Mouse (Mus musculus) liver, embryonic 15.5 days (tissue): Measurements from ENCODE around the gene Irgq. TPM values are rescaled to one million over a fixed set of nuclear protein-coding genes. Genes with fewer than 3 reads are reported as not detected.
"Not testable (repeated sequence)": the region's sequence is repeated elsewhere in the genome, so short reads cannot be mapped to it uniquely, and the experiment has no call there.

ENCODE experiments used
- ATAC-seq: fragments of 200-750 bp; cut with Nextera tagmentation; 2 replicates; pipeline ENCODE4 v1.8.0; 2017; ENCODE audit warnings: moderate number of reproducible peaks, mild to moderate bottlenecking, moderate library complexity; ENCODE audit not compliant: insufficient read depth
- H3K27ac ChIP-seq: fragments of 300-500 bp; sonication (generic); replicated peaks from 2 replicates; pipeline ENCODE4 v1.5.1; 2015; ENCODE audit warnings: mild to moderate bottlenecking, inconsistent platforms
- H3K27me3 ChIP-seq: fragments of 300-500 bp; sonication (generic); 2 replicates; pipeline ENCODE4 v1.6.1; 2015; ENCODE audit warnings: mild to moderate bottlenecking, inconsistent platforms
- H3K36me3 ChIP-seq: fragments of 300-500 bp; sonication (generic); replicated peaks from 2 replicates; pipeline ENCODE4 v1.6.1; 2015; ENCODE audit warnings: moderate library complexity, mild to moderate bottlenecking, inconsistent platforms
- H3K4me1 ChIP-seq: fragments of 300-500 bp; sonication (generic); replicated peaks from 2 replicates; pipeline ENCODE4 v1.6.1; 2015; ENCODE audit warnings: inconsistent platforms
- H3K4me2 ChIP-seq: fragments of 300-500 bp; sonication (generic); 2 replicates; pipeline ENCODE4 v1.6.1; 2015; ENCODE audit warnings: moderate library complexity, mild to moderate bottlenecking, inconsistent platforms
- H3K4me3 ChIP-seq: fragments of 300-500 bp; sonication (generic); replicated peaks from 2 replicates; pipeline ENCODE4 v1.5.1; 2015; ENCODE audit warnings: mild to moderate bottlenecking, inconsistent platforms
- H3K9ac ChIP-seq: fragments of 300-500 bp; sonication (generic); 2 replicates; pipeline ENCODE4 v1.6.1; 2015; ENCODE audit warnings: moderate library complexity, mild to moderate bottlenecking, inconsistent platforms
- H3K9me3 ChIP-seq: fragments of 300-500 bp; sonication (generic); replicated peaks from 2 replicates; pipeline ENCODE4 v1.6.1; 2016; ENCODE audit warnings: inconsistent platforms
- WGBS: fragments of 180-500 bp; shearing (Covaris S2); methylation state at CpG from one replicate; pipeline ENCODE4 v1.1.7; 2015; ENCODE audit warnings: mixed read lengths; ENCODE audit not compliant: insufficient replicate concordance; 5-methylcytosine and 5-hydroxymethylcytosine counted together
- polyA plus RNA-seq: library from polyadenylated mRNA; unstranded; fragments of >200 nt; fragmentation: Nextera tagmentation; extraction: Ambion mirVana; gene quantifications from 2 replicates; pipeline ENCODE4 v1.2.1, GENCODE M21; 2015

Irgq gene
- polyA plus RNA-seq, 1 experiment from 2014 or later: 1.6 TPM

GRCm38 (mm10) chr7:24517077-24517476 is 13.4 kb upstream of the Irgq start:
- ATAC-seq: no peak
- H3K9ac ChIP-seq: no peak overlapping the region
- H3K36me3 ChIP-seq: no peaks in the 10 kb centered on the region
- H3K4me2 ChIP-seq: no peak overlapping the region
- H3K4me3 ChIP-seq: no peak overlapping the region
- no peaks in the 10 kb centered on the region for H3K27me3 ChIP-seq
- H3K4me1 ChIP-seq: no peaks in the 10 kb centered on the region
- WGBS: 54% methylated on average over 5 of the region's 5 CpGs
- H3K9me3 ChIP-seq: no peaks in the 10 kb centered on the region
- H3K27ac ChIP-seq: no peak overlapping the region

- Histone ChIP-seq H3K9ac (no peak overlapping the region), H3K36me3 (no peaks in the 10 kb centered on the region), H3K4me3 (no peak overlapping the region), H3K27me3 (no peaks in the 10 kb centered on the region), H3K27ac (no peak overlapping the region), H3K9me3 (no peaks in the 10 kb centered on the region), H3K4me1 (no peaks in the 10 kb centered on the region), H3K4me2 (no peak overlapping the region)
- WGBS: 74% methylated on average over 6 of the region's 6 CpGs
- ATAC-seq: no peak
Observed at GRCm38 (mm10) chr7:24517654-24518053, 12.8 kb upstream of the Irgq start.

DNA sequence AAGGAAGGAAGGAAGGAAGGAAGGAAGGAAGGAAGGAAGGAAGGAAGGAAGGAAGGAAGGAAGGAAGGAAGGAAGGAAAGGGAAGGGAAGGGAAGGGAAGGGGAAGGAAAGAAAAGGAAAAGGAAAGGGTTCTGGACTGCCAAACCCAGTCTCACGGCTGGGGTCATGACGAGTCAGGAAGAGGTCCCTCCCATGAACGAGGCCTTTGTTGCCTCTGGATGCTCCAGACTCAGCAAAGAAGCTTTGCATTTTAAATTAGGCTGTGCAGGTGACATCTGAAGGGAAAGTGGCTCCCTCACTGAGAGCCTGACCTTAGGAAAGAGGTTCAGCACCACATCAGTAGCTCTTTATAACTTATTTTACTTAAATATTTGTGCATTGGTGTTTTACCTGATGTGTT is 11.4 kb upstream of the Irgq start:
- Histone ChIP-seq H3K27me3 (no peaks in the 10 kb centered on the region), H3K4me2 (no peak overlapping the region), H3K27ac (no peak overlapping the region), H3K36me3 (no peaks in the 10 kb centered on the region), H3K9ac (no peak overlapping the region), H3K4me1 (no peaks in the 10 kb centered on the region), H3K9me3 (no peaks in the 10 kb centered on the region), H3K4me3 (no peak overlapping the region)
- WGBS: 50% methylated on average over 3 of the region's 3 CpGs
- ATAC-seq: no peak

GRCm38 (mm10) chr7:24520054-24520453 is 10.4 kb upstream of the Irgq start:
- not testable (repeated sequence) for H3K4me3 ChIP-seq, H3K27ac ChIP-seq, H3K27me3 ChIP-seq, H3K36me3 ChIP-seq, H3K9me3 ChIP-seq, ATAC-seq, H3K4me1 ChIP-seq, H3K9ac ChIP-seq, H3K4me2 ChIP-seq
- 75% methylated on average over 10 of the region's 10 CpGs for whole genome bisulfite sequencing

GRCm38 (mm10) chr7:24522805-24523204 is 7.7 kb upstream of the Irgq start:
- Histone ChIP-seq H3K9me3 (no peaks in the 10 kb centered on the region), H3K4me1 (no peaks in the 10 kb centered on the region), H3K36me3 (no peaks in the 10 kb centered on the region), H3K27me3 (no peaks in the 10 kb centered on the region), H3K4me2 (no peak overlapping the region), H3K27ac (no peak overlapping the region), H3K4me3 (no peak overlapping the region), H3K9ac (no peak overlapping the region)
- no peak for ATAC-seq
- WGBS: 43% methylated on average over 5 of the region's 5 CpGs

DNA sequence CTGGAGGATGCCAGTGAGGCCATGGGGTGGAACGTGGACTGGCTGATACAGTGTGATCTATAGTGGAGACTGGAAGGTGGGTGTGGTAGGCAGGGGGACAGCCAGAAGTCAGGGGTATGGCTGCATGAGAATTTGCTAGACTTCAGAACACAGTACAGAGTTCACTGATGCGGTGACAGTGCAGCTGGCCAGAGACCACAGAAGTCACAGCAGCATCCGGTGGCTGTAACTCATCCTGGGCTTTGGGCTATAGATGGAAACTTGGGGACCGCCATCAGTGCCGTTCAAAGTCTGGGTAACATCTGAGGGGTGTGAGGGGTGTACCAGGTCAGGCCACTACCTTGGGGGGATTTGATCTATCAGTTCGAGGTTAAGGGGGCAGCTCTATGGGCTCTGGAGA is 6.8 kb upstream of the Irgq start:
- Histone ChIP-seq H3K4me2 (no peak overlapping the region), H3K4me1 (no peaks in the 10 kb centered on the region)

DNA sequence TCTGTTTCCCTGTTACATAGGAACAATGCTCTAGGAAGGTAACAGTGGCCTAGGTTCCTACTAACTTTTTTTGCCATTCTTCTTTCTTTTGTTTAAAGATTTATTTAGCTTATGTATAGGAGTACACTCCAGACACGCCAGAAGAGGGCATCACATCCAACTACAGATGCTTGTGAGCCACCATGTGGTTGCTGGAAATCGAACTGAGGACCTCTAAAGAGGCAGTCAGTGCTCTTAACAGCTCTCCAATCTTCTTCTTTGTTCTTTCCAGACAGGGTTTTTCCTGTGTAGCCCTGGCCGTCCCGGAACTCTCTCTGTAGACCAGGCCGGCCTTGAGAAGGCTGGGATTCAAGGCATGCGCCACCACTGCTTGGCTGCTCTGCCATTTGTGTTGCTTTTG is 5.5 kb upstream of the Irgq start:
- 61% methylated on average over 6 of the region's 6 CpGs for WGBS
- no peak for ATAC-seq
- Histone ChIP-seq H3K4me2 (no peak overlapping the region), H3K27ac (no peak overlapping the region), H3K9ac (no peak overlapping the region), H3K4me1 (peaks cover 11% of the 10 kb centered on the region), H3K4me3 (no peak overlapping the region), H3K9me3 (no peaks in the 10 kb centered on the region), H3K36me3 (no peaks in the 10 kb centered on the region), H3K27me3 (no peaks in the 10 kb centered on the region)

More for the DNA sequence above, 6.8 kb upstream of the Irgq start:
- H3K27me3 ChIP-seq: no peaks in the 10 kb centered on the region
- H3K9ac ChIP-seq: no peak overlapping the region
- H3K27ac ChIP-seq: no peak overlapping the region
- no peak for ATAC-seq
- no peaks in the 10 kb centered on the region for H3K36me3 ChIP-seq
- no peak overlapping the region for H3K4me3 ChIP-seq
- no peaks in the 10 kb centered on the region for H3K9me3 ChIP-seq
- 67% methylated on average over 6 of the region's 6 CpGs for WGBS

GRCm38 (mm10) chr7:24525686-24526420 is 4.6 kb upstream of the Irgq start:
- WGBS: 70% methylated on average over 12 of the region's 12 CpGs
- Histone ChIP-seq H3K4me2 (no peak overlapping the region), H3K9me3 (no peaks in the 10 kb centered on the region), H3K36me3 (no peaks in the 10 kb centered on the region), H3K27me3 (no peaks in the 10 kb centered on the region), H3K27ac (no peak overlapping the region), H3K4me3 (no peak overlapping the region), H3K4me1 (peaks cover 16% of the 10 kb centered on the region), H3K9ac (no peak overlapping the region)
- no peak for ATAC-seq

- ATAC-seq: no peak
- H3K9me3 ChIP-seq: no peaks in the 10 kb centered on the region
- 74% methylated on average over 11 of the region's 11 CpGs for WGBS
- H3K27me3 ChIP-seq: no peaks in the 10 kb centered on the region
- peaks cover 10% of the 10 kb centered on the region for H3K36me3 ChIP-seq
- H3K9ac ChIP-seq: no peak overlapping the region
- no peak overlapping the region for H3K27ac ChIP-seq
- H3K4me2 ChIP-seq: peak overlapping the region; percentile 97; the same call in 1 of the 2 replicates
- no peak overlapping the region for H3K4me3 ChIP-seq
- H3K4me1 ChIP-seq: peaks cover 28% of the 10 kb centered on the region
Observed at GRCm38 (mm10) chr7:24528861-24529260, 1.6 kb upstream of the Irgq start.

- H3K4me2 ChIP-seq: peak overlapping the region; percentile 97
- 33% methylated on average over 11 of the region's 11 CpGs for WGBS
- peaks cover 17% of the 10 kb centered on the region for H3K36me3 ChIP-seq
- peak overlapping the region; percentile 74 for H3K9ac ChIP-seq
- ATAC-seq: no peak
- peaks cover 28% of the 10 kb centered on the region for H3K4me1 ChIP-seq
- H3K9me3 ChIP-seq: no peaks in the 10 kb centered on the region
- peak overlapping the region; percentile 77 for H3K27ac ChIP-seq
- peak overlapping the region; percentile 67 for H3K4me3 ChIP-seq
- no peaks in the 10 kb centered on the region for H3K27me3 ChIP-seq
Observed at GRCm38 (mm10) chr7:24529580-24529979, 909 bp upstream of the Irgq start.

DNA sequence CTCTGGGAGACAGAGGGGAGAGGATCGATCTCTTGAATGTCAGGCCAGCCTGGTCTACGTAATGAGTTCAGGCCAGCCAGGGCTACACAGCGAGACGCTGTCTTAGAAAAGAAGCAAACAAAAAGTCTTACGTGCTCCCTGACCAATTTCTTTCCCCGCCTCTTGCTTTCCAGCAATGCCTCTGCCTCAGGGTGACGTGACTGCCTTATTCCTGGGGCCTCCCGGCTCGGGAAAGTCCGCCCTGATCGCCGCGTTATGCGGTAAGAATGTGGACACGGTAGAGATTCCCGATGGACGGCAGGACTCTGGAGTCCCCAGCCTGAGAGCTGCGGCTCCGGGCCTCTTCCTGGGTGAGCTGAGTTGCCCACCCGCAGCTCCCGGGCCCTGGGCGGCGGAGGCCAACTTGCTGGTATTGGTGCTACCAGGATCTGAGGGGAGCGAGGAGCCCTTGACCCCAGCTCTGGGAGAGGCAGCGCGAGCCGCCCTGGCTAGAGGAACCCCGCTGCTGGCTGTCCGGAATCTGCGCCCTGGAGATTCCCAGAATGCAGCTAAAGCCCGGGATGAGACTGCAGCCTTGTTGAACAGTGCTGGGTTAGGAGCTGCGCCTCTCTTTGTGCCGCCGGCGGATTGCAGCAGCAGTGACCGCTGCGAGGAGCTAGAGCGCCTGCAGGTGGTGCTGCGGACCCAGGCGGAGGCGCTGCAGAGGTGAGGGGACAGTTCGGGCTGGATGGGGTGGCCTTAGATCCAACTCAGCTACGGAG is 902 bp downstream of the Irgq start:
- Histone ChIP-seq H3K4me2 (peak overlapping the region; percentile 97), H3K27me3 (no peaks in the 10 kb centered on the region), H3K4me1 (peaks cover 28% of the 10 kb centered on the region), H3K27ac (peak overlapping the region; percentile 77), H3K4me3 (peak overlapping the region; percentile 67), H3K9ac (peak overlapping the region; percentile 74), H3K36me3 (peaks cover 18% of the 10 kb centered on the region), H3K9me3 (no peaks in the 10 kb centered on the region)
- WGBS: 2% methylated on average over 43 of the region's 43 CpGs
- ATAC-seq: peak; percentile 32; the same call in 1 of the 2 replicates
